Mouse (Mus musculus) midbrain, embryonic 14.5 days (tissue): ENCODE data around the gene Arnt2. TPM values are rescaled to one million over a fixed set of nuclear protein-coding genes. Genes with fewer than 3 reads are reported as not detected.
A peak's percentile ranks its signal among the peaks of the same experiment; 100 is the strongest.

Experiments used
- ATAC-seq: fragments of 200-750 bp; cut with Nextera tagmentation; 2 replicates; pipeline ENCODE4 v1.8.0; 2017; ENCODE audit warnings: moderate number of reproducible peaks, moderate library complexity; ENCODE audit not compliant: low FRiP score, low TSS enrichment
- DNase-seq: peaks from one replicate; pipeline ENCODE4 v3.0.0-alpha.2; 2015
- H3K27ac ChIP-seq: fragments of 300-500 bp; sonication (generic); replicated peaks from 2 replicates; pipeline ENCODE4 v1.5.1; 2014; ENCODE audit warnings: mild to moderate bottlenecking, low read depth, low read length, moderate library complexity
- H3K27me3 ChIP-seq: fragments of 300-500 bp; sonication (generic); 2 replicates; pipeline ENCODE4 v1.6.1; 2014; ENCODE audit warnings: low read length, control low read depth, mixed read lengths; ENCODE audit not compliant: control insufficient read depth, insufficient read depth
- H3K36me3 ChIP-seq: fragments of 300-500 bp; sonication (generic); 2 replicates; pipeline ENCODE4 v1.6.1; 2014; ENCODE audit warnings: low read length, control low read depth; ENCODE audit not compliant: control insufficient read depth, insufficient read depth
- H3K4me1 ChIP-seq: fragments of 300-500 bp; sonication (generic); 2 replicates; pipeline ENCODE4 v1.6.1; 2014; ENCODE audit warnings: mild to moderate bottlenecking, antibody characterized with exemption, low read length, control low read depth; ENCODE audit not compliant: control insufficient read depth, insufficient read depth
- H3K4me2 ChIP-seq: fragments of 300-500 bp; sonication (generic); 2 replicates; pipeline ENCODE4 v1.6.1; 2014; ENCODE audit warnings: mild to moderate bottlenecking, low read length, moderate library complexity
- H3K4me3 ChIP-seq: fragments of 300-500 bp; sonication (generic); replicated peaks from 2 replicates; pipeline ENCODE4 v1.5.1; 2014; ENCODE audit warnings: low read depth, low read length
- H3K9ac ChIP-seq: fragments of 300-500 bp; sonication (generic); replicated peaks from 2 replicates; pipeline ENCODE4 v1.6.1; 2014; ENCODE audit warnings: mild to moderate bottlenecking, low read length, moderate library complexity
- H3K9me3 ChIP-seq: fragments of 300-500 bp; sonication (generic); 2 replicates; pipeline ENCODE4 v1.6.1; 2016; ENCODE audit warnings: low read length, control low read depth, mixed read lengths; ENCODE audit not compliant: control insufficient read depth
- WGBS: fragments of 180-500 bp; shearing (Covaris S2); extraction: QIAGEN DNeasy Blood & Tissue Kit; methylation state at CpG from one replicate; pipeline ENCODE4 v1.1.7; 2014; 5-methylcytosine and 5-hydroxymethylcytosine counted together
- polyA plus RNA-seq: library from polyadenylated mRNA; unstranded; fragments of >200 nt; fragmentation: Nextera tagmentation; extraction: Ambion mirVana; gene quantifications from 2 replicates; pipeline ENCODE4 v1.2.1, GENCODE M21; 2014

Arnt2 gene
- polyA plus RNA-seq, 1 experiment from 2014 or later = 82.1 TPM

DNA sequence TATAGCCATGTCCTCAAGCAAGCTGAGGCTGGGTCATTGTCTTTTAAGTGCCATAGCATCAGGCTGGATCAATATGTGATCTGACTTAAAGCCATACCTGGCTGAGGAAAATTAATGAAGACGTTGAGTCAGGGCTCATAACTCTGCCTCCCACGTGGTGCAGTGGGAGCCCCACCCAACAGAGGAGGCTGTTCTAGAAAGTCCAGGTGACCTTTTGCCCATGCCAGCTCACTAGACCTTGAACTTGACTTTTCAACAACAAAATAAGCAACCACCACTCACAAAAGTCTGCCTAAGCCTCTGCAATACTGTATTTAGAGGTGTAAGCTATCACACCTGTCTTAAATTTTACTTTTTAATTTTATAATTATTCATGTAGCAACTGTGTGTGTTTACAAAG is 24.9 kb upstream of the Arnt2 start:
- Histone ChIP-seq H3K27me3 (no peaks in the 10 kb centered on the region), H3K9ac (no peak overlapping the region), H3K27ac (no peak overlapping the region), H3K9me3 (no peaks in the 10 kb centered on the region), H3K4me3 (no peak overlapping the region), H3K4me1 (peaks cover 6% of the 10 kb centered on the region; the same call in 1 of the 2 replicates), H3K36me3 (no peaks in the 10 kb centered on the region), H3K4me2 (no peak overlapping the region)
- ATAC-seq (no peak), DNase-seq (no peak)
- 78% methylated on average over 2 of the region's 2 CpGs for WGBS

DNA sequence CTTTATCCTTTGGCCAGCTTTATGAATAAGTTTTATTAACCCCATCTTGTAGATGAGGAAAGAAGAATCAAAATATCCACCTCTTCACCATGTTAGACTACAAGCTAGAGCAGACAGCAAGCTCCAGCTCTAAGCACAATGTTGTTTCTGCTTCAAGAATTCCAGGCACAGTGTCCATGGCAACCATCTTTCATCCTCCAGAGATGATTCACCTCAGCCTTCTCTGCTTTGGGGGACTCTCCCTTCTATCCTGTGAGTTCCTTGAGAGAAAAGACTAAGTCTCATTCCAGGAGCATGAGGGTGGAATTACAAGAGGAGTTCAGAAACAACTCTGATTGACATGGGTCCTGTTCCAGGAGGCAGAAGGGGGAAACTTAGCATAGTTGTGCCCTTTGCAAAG is 22.2 kb upstream of the Arnt2 start:
- H3K4me1 ChIP-seq = peaks cover 6% of the 10 kb centered on the region; the same call in 1 of the 2 replicates
- ATAC-seq (no peak), DNase-seq (no peak)
- H3K36me3 ChIP-seq = no peaks in the 10 kb centered on the region
- no peaks in the 10 kb centered on the region for H3K27me3 ChIP-seq
- no peak overlapping the region for H3K27ac ChIP-seq
- no peak overlapping the region for H3K9ac ChIP-seq
- no peaks in the 10 kb centered on the region for H3K9me3 ChIP-seq
- no peak overlapping the region for H3K4me3 ChIP-seq
- no peak overlapping the region for H3K4me2 ChIP-seq

DNA sequence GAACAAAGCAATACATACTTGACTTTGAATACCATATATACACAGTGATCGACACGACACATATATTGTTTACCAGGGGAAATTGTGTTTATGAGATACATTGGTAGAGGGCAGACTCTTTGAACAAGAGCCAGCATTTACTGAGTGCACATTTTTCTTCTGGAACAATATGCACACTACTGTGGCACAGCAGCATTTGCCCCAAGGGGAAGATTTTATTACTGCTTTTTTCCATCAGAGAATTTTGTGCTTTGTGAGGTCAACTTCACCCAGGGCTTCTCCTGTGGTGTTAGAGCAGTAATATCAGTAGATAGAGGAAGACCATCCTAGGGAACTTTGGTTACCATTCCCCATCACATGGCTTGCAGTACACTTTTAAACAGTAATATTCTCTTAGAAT is 17.2 kb upstream of the Arnt2 start:
- no peaks in the 10 kb centered on the region for H3K27me3 ChIP-seq
- H3K4me3 ChIP-seq = no peak overlapping the region
- H3K9me3 ChIP-seq = no peaks in the 10 kb centered on the region
- ATAC-seq (no peak), DNase-seq (no peak)
- H3K4me2 ChIP-seq = no peak overlapping the region
- no peak overlapping the region for H3K27ac ChIP-seq
- 96% methylated on average over 2 of the region's 2 CpGs for WGBS
- no peak overlapping the region for H3K9ac ChIP-seq
- H3K36me3 ChIP-seq = no peaks in the 10 kb centered on the region
- H3K4me1 ChIP-seq = peaks cover 5% of the 10 kb centered on the region; the same call in 1 of the 2 replicates

DNA sequence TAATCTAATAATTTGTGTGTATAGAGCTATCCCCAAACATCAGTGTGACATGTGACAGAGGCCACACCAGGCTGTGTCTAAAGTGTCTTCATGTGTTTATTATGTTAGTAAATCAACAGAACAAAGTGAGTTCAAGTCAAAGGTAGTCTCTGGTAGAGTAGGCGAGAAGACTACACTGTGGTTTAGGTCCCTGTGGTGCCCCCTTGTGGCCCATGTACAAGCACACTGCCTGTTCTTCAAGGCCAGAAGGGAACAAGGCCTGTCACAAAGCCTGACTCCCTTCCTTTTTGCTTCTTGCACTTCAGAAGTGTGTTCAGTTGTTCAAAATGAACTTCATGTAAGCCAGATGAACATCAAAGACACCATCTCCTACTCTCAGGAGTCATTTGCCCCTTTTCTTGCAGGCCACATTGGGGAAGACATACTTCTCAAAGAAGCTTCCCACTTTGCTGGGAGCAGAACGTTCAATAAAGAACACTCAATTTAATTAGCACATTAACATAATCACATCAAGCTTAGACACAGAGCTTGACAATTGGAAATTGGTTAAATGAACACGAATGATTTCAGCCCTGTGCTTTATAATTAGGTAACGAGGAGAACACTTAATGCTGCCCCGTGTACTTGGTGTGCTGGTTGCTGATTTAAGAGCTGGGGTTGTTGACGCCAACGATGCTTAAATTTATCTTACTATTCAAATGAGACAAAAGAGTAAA is 14.9 kb upstream of the Arnt2 start:
- H3K9ac ChIP-seq = no peak overlapping the region
- H3K27ac ChIP-seq = no peak overlapping the region
- 68% methylated on average over 7 of the region's 7 CpGs for WGBS
- H3K4me1 ChIP-seq = no peaks in the 10 kb centered on the region
- no peaks in the 10 kb centered on the region for H3K27me3 ChIP-seq
- ATAC-seq (no peak), DNase-seq (peak; percentile 51)
- no peaks in the 10 kb centered on the region for H3K9me3 ChIP-seq
- H3K4me3 ChIP-seq = no peak overlapping the region
- H3K4me2 ChIP-seq = no peak overlapping the region
- H3K36me3 ChIP-seq = no peaks in the 10 kb centered on the region

DNA sequence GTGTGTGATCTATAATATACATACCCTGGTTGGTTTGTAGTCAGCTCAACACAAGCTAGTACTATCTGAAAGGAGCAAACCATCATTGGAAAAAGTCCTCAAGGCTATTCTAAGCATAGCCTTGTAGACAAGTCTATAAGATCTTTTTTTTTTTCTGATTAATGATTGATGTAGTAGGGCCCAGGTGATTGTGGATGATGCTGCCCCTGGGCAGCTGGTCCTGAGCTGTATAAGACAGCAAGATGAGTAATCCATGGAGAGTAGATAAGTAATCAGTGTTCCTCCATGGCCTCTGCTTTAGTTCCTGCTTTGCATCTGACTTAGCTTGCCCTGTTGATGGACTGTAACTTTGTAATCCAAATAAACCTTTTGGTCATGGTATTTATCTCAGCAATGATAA is 11.8 kb upstream of the Arnt2 start:
- no peak overlapping the region for H3K9ac ChIP-seq
- H3K9me3 ChIP-seq = no peaks in the 10 kb centered on the region
- no peaks in the 10 kb centered on the region for H3K27me3 ChIP-seq
- no peak overlapping the region for H3K27ac ChIP-seq
- no peaks in the 10 kb centered on the region for H3K4me1 ChIP-seq
- no peak overlapping the region for H3K4me3 ChIP-seq
- DNase-seq = no peak
- no peak for ATAC-seq
- H3K36me3 ChIP-seq = no peaks in the 10 kb centered on the region
- no peak overlapping the region for H3K4me2 ChIP-seq

DNA sequence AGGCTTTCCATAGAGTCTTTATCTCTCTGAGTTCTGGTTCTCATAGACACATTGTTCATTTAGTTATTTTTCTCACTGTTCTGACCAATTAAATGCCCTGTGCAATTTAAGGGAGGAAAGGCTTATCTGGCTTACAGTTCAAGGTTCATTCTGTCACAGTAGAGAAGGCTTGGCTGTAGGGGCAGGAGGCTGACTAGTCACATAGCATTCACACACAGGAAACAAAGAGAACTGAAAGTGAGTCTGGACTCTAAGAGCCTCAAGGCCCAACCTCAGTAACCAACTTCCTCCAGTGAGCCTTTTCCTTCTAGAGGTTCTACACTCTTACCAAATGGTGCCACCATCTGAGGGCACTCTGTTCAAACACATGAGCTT is 11.3 kb upstream of the Arnt2 start:
- no peaks in the 10 kb centered on the region for H3K4me1 ChIP-seq
- H3K36me3 ChIP-seq = no peaks in the 10 kb centered on the region
- ATAC-seq (no peak), DNase-seq (no peak)
- H3K27me3 ChIP-seq = no peaks in the 10 kb centered on the region
- no peak overlapping the region for H3K27ac ChIP-seq
- H3K4me2 ChIP-seq = no peak overlapping the region
- no peaks in the 10 kb centered on the region for H3K9me3 ChIP-seq
- H3K9ac ChIP-seq = no peak overlapping the region
- no peak overlapping the region for H3K4me3 ChIP-seq

DNA sequence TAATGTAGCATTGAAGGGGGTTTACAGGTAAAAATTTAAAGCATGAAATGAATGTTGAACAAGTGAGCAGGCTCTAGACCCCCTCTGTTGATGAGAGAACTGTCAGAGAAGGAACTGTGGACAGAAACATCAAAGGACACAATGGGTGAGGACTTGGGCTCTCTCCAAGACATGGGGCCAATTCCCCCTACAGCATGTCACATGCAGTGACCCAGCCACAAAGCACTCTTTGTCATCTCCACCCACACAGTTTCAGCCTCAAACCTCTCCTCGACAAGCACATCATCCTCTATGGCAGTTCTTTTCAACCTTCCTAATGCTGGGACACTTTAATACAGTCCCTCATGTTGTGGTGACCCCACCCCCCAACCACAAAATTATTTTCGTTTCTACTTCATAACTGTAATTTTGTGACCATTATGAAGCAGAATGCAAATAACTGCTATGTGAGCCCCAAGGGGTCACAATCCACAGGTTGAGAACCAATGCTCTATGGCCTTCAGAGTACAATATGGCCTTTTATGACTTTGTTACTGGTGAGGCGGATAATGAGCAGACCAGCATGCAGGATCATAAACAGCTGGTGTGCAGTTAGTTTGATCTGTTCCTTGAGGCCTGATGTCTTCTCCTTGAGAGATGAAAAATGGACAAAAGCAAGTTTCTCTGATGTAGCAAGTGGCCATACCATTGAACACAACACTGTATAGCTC is 10.8 kb upstream of the Arnt2 start:
- H3K9me3 ChIP-seq = no peaks in the 10 kb centered on the region
- WGBS = 52% methylated on average over 3 of the region's 3 CpGs
- no peak overlapping the region for H3K27ac ChIP-seq
- ATAC-seq (no peak), DNase-seq (no peak)
- no peaks in the 10 kb centered on the region for H3K4me1 ChIP-seq
- H3K27me3 ChIP-seq = no peaks in the 10 kb centered on the region
- H3K9ac ChIP-seq = no peak overlapping the region
- no peak overlapping the region for H3K4me2 ChIP-seq
- no peaks in the 10 kb centered on the region for H3K36me3 ChIP-seq
- no peak overlapping the region for H3K4me3 ChIP-seq

DNA sequence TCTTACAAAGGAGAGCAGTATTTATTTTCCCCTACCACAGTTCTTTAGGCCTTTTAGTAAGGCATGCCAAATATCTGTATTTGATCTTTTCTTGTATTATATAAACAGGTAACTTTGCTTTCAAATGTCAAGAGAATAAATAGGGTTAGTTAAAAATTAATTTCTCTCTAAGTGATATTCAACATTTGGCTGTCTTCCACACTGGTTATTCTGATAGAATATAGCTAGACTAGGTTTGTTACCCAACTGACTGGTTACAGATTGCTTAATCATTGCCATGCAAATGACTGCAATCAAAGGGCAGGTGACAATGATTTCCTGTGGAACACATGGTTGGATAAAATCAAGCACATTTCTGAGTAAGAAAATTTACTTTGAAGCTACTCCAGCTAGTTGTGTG is 7.5 kb upstream of the Arnt2 start:
- H3K9me3 ChIP-seq = no peaks in the 10 kb centered on the region
- no peaks in the 10 kb centered on the region for H3K36me3 ChIP-seq
- no peak for DNase-seq
- ATAC-seq = no peak
- H3K27me3 ChIP-seq = no peaks in the 10 kb centered on the region
- no peak overlapping the region for H3K9ac ChIP-seq
- no peak overlapping the region for H3K27ac ChIP-seq
- H3K4me1 ChIP-seq = no peaks in the 10 kb centered on the region
- no peak overlapping the region for H3K4me3 ChIP-seq
- H3K4me2 ChIP-seq = no peak overlapping the region

DNA sequence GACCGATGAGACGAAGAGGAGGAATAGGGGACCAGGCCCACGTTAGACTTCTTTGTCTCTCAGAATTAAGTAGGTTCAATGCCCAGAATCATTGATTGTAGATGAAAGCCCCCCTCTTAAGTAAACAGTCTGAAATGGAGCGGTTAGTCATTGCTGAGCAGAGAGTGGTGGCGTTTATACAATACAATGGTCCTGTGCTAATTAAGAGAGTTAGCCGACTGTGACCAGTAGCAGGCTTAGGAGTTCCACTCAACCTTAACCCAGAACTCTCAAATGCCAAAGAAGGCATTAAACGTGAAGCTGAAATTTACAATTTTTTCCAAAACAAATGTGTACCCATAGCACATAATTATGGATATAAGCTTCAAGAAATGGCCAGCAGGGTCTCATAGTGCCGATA is 2.6 kb upstream of the Arnt2 start:
- Histone ChIP-seq H3K36me3 (no peaks in the 10 kb centered on the region), H3K9me3 (no peaks in the 10 kb centered on the region), H3K27ac (no peak overlapping the region), H3K9ac (no peak overlapping the region), H3K27me3 (no peaks in the 10 kb centered on the region), H3K4me3 (no peak overlapping the region), H3K4me2 (no peak overlapping the region), H3K4me1 (peaks cover 25% of the 10 kb centered on the region)
- DNase-seq (no peak), ATAC-seq (no peak)
- 33% methylated on average over 8 of the region's 8 CpGs for WGBS
